Mouse (Mus musculus) heart, adult 2 months (tissue): ENCODE data around the gene Kcnk12. TPM values are rescaled to one million over a fixed set of nuclear protein-coding genes. Genes with fewer than 3 reads are reported as not detected.

Source experiments
- DNase-seq, 2 experiments: peaks; one replicate each; pipeline ENCODE4 v3.0.0; 2021
- H3K27ac ChIP-seq: fragments of 200-600 bp; 2 replicates; pipeline ENCODE4 v1.8.1; 2022
- H3K27me3 ChIP-seq: fragments of 200-500 bp; 2 replicates; pipeline ENCODE4 v1.6.1; 2012; ENCODE audit warnings: mild to moderate bottlenecking, low read length, inconsistent platforms, mixed read lengths; ENCODE audit not compliant: control insufficient read depth, insufficient read depth
- H3K36me3 ChIP-seq: fragments of 200-500 bp; 2 replicates; pipeline ENCODE4 v1.6.1; 2012; ENCODE audit warnings: low read length, inconsistent platforms; ENCODE audit not compliant: control insufficient read depth, insufficient read depth
- H3K4me1 ChIP-seq: fragments of 200-500 bp; 2 replicates; pipeline ENCODE4 v1.6.1; 2011; ENCODE audit warnings: low read length; ENCODE audit not compliant: control insufficient read depth, insufficient read depth
- H3K4me3 ChIP-seq: fragments of 200-600 bp; 2 replicates; pipeline ENCODE4 v1.8.1; 2022
- H3K79me2 ChIP-seq: fragments of 200-500 bp; replicated peaks from 2 replicates; pipeline ENCODE4 v1.6.1; 2012; ENCODE audit warnings: mild to moderate bottlenecking, inconsistent platforms, low read length, moderate library complexity, mixed read lengths; ENCODE audit not compliant: control insufficient read depth, insufficient read depth
- H3K9ac ChIP-seq: fragments of 200-500 bp; 2 replicates; pipeline ENCODE4 v1.6.1; 2012; ENCODE audit warnings: low read depth, mild to moderate bottlenecking, control low read depth, inconsistent platforms, low read length, mixed read lengths
- CTCF ChIP-seq: fragments of 200-600 bp; IDR thresholded peaks from 2 replicates; pipeline ENCODE4 v1.8.1; 2022; ENCODE audit warnings: antibody characterized with exemption, mild to moderate bottlenecking, moderate library complexity
- EP300 ChIP-seq: fragments of 200-500 bp; IDR thresholded peaks from 2 replicates; pipeline ENCODE4 v1.6.1; 2011; ENCODE audit warnings: low read depth, low read length, control low read depth; ENCODE audit not compliant: insufficient read depth
- POLR2A ChIP-seq: fragments of 200-500 bp; IDR thresholded peaks from 2 replicates; pipeline ENCODE4 v1.6.1; 2011; ENCODE audit warnings: mild to moderate bottlenecking, low read depth, low read length, control low read depth; ENCODE audit not compliant: insufficient read depth
- WGBS: fragments of 180-500 bp; shearing (Covaris S2); methylation state at CpG from one replicate; pipeline ENCODE4 v1.1.7; 2018; 5-methylcytosine and 5-hydroxymethylcytosine counted together
- intact Hi-C: fragments of 180-260 bp; cut with DNase I; formaldehyde crosslinking; loops from one replicate; pipeline ENCODE4 v1.15.1; 2025
- polyA plus RNA-seq: library from polyadenylated mRNA; depleted of rRNA; stranded (reverse); fragments of >200 nt; gene quantifications from 2 replicates; pipeline ENCODE4 v1.2.3, GENCODE M21; 2012
- total RNA-seq, 2 experiments: library from RNA; stranded (reverse); gene quantifications; 2 replicates each; pipeline ENCODE4 v1.2.3; 2021

Kcnk12 gene
- total and polyA plus RNA-seq, 3 experiments: 0.18 TPM; not detected in 2

- Histone ChIP-seq H3K36me3 (no peaks in the 10 kb centered on the region), H3K4me3 (no peak overlapping the region), H3K9ac (no peak overlapping the region), H3K27me3 (no peaks in the 10 kb centered on the region; the same call in 1 of the 2 replicates), H3K4me1 (no peaks in the 10 kb centered on the region), H3K79me2 (no peaks in the 10 kb centered on the region), H3K27ac (no peak overlapping the region)
- WGBS: 51% methylated on average over 7 of the region's 7 CpGs
- no peak for DNase-seq
- TF ChIP-seq CTCF: no peak
- TF ChIP-seq POLR2A: no peak
- no peak for TF ChIP-seq EP300
- intact Hi-C loops: no loop called here
Measured at GRCm38 (mm10) chr17:87763146-87763545, 34.6 kb downstream of the Kcnk12 start.

GRCm38 (mm10) chr17:87760315-87760714 lies 37.5 kb downstream of the Kcnk12 start:
- DNase-seq: no peak
- Histone ChIP-seq H3K79me2 (no peaks in the 10 kb centered on the region), H3K36me3 (no peaks in the 10 kb centered on the region), H3K4me1 (no peaks in the 10 kb centered on the region), H3K27me3 (no peaks in the 10 kb centered on the region; the same call in 1 of the 2 replicates), H3K4me3 (no peak overlapping the region), H3K27ac (no peak overlapping the region), H3K9ac (no peak overlapping the region)
- 82% methylated on average over 4 of the region's 4 CpGs for WGBS
- TF ChIP-seq EP300 (no peak), POLR2A (no peak), CTCF (no peak)
- intact Hi-C loops: no loop called here

- peak overlapping the region; percentile 33 for H3K9ac ChIP-seq
- peak overlapping the region; percentile 57 for H3K4me3 ChIP-seq
- H3K27ac ChIP-seq: no peak overlapping the region
- H3K27me3 ChIP-seq: peaks cover 16% of the 10 kb centered on the region
- 0 out of 2 replicates have a peak, but pooled peaks cover 1% of the 10 kb centered on the region for H3K4me1 ChIP-seq
- intact Hi-C loops: no loop called here
- TF ChIP-seq EP300 (no peak), POLR2A (no peak), CTCF (no peak)
- DNase-seq: peak; percentile 23 to 36
- 4% methylated on average over 101 of the region's 101 CpGs for WGBS
- H3K36me3 ChIP-seq: no peaks in the 10 kb centered on the region
- H3K79me2 ChIP-seq: no peaks in the 10 kb centered on the region
Measured at GRCm38 (mm10) chr17:87745926-87746888, 51.6 kb downstream of the Kcnk12 start.

- Histone ChIP-seq H3K4me1 (0 out of 2 replicates have a peak, but pooled peaks cover 1% of the 10 kb centered on the region), H3K4me3 (peak overlapping the region; percentile 57), H3K79me2 (no peaks in the 10 kb centered on the region), H3K9ac (no peak overlapping the region), H3K36me3 (no peaks in the 10 kb centered on the region), H3K27ac (no peak overlapping the region), H3K27me3 (peaks cover 16% of the 10 kb centered on the region)
- no peak for TF ChIP-seq CTCF
- TF ChIP-seq POLR2A: no peak
- no peak for TF ChIP-seq EP300
- intact Hi-C loops: no loop called here
- WGBS: 15% methylated on average over 32 of the region's 32 CpGs
- DNase-seq: no peak
Measured at GRCm38 (mm10) chr17:87744985-87745925, 52.5 kb downstream of the Kcnk12 start.

- DNase-seq: no peak
- H3K27me3 ChIP-seq: peaks cover 3% of the 10 kb centered on the region
- no peaks in the 10 kb centered on the region for H3K36me3 ChIP-seq
- intact Hi-C loops: no loop called here
- no peak overlapping the region for H3K9ac ChIP-seq
- H3K4me3 ChIP-seq: no peak overlapping the region
- 0 out of 2 replicates have a peak, but pooled peaks have one; percentile 9 for TF ChIP-seq CTCF
- TF ChIP-seq POLR2A: no peak
- no peak overlapping the region for H3K27ac ChIP-seq
- H3K4me1 ChIP-seq: no peaks in the 10 kb centered on the region
- no peaks in the 10 kb centered on the region for H3K79me2 ChIP-seq
- WGBS: 38% methylated on average over 1 of the region's 1 CpGs
Measured at GRCm38 (mm10) chr17:87739835-87740234, 58.0 kb downstream of the Kcnk12 start.
